Mouse (Mus musculus): ENCODE measurements at regions not wholly inside any gene's neighbourhood (a gene's known extent, or its start where the extent isn't known, plus 50 kb on each side); places are given as distances from the start of the nearest gene placed in this dataset.
A peak's percentile ranks its signal among the peaks of the same experiment; 100 is the strongest.
"Not testable (repeated sequence)": the region's sequence is repeated elsewhere in the genome, so short reads cannot be mapped to it uniquely, and the experiment has no call there.

DNA sequence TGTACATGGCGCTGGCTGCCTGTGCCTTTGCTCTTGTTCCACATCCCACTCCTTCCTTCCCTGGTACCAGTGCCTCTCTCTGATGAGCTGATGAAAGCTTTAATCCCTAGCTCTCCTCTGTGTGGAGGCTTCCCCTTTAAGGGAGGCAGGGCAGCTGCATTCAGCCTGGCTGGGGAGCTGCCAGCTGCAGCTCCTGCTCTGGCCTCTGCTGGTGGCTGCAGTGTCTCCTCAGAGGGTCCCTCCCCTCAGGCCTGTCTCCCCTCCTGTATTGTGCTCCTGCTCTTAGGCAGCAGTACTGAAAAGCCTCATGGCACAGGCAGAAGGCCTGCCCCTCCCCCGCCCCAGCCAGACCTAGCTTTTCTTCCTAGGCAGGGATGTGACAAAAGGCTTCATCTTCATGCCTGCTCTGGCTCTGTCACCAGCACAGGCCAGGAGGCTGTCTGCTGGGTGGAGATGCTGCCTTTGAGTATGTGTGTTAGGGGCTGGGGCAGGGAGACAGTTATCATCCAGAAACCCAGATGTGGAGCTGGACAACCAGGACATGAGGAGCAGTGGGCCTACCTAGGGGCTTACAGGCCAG, 97.7 kb upstream of the Zcchc13 start:
- DNase-seq (ENCODE audit: low spot score), result not testable (repeated sequence)

DNA sequence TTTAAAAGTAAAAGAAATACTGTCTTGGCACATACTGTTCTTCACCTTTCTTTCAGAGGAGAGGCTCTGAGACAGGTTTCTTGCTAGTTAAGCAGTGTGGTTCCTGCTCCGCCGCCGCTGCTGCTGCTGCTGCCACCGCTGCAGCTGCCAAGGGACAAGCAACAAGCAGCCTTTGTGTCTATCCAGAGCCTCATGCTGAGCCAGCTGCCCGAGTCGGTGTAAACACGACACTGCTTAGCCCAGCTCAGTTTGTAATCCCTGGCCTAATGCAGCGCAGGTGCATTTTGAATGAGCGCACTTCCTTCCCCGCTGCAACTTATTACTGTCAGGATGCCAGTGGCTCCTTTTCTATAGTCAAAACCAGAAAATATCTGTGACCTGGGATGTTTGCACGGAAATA, 97.1 kb upstream of the Zcchc13 start:
- no peak for DNase-seq (ENCODE audit: low spot score)

DNA sequence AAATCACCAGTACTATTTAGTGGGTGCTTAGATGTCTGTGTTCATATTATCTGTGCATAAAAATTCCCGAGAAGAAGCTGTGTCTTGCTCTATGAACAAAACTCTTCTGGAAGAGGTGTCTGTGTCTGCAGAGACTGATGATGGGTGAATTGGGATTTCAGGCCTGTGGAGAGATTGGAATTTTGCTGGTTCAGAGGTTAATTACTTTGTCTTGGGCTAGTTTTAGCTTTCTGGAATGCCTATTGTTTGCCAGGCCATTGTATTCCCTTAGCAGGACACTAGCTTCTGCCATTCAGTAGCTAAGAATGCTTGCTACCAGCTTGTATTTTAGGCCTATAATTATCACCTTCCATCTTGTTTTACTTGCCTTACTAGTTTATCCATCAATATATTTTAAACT, 96.6 kb upstream of the Zcchc13 start:
- DNase-seq (ENCODE audit: low spot score), result no peak

DNA sequence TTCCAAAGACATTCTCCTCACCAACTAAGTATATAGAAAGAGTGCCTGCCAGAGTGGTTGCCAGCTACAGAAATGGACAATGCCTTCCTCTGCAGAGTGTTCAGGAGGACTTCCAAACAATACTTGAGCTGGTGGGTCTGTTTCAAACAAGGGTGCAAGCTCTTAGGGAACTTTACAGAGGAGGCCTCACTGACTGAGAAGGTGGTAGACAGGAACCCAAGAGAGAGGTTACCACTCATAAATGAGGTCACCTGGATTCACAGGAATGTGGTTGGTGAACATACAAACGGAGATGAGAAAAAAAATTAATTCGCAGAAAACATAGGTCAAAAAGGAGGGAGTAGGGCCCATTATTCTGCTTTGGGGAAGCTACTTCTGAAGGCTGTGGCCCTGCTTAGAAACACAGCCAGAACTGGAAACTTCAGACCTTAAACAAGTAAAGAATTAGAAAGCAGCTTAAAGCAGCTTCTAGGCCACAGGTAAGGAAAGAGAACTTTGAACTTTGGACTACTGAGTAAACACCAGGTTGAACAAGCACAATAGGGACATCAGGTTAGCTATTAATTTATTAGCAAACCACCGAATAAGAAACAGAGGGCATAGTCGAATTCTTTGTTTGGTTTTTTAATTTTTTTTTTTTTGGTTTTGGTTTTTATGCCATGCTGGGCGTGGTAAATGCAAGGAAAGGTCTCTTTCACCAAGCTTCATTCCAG, 83.7 kb upstream of the Zcchc13 start:
- no peak for DNase-seq (ENCODE audit: low spot score)

DNA sequence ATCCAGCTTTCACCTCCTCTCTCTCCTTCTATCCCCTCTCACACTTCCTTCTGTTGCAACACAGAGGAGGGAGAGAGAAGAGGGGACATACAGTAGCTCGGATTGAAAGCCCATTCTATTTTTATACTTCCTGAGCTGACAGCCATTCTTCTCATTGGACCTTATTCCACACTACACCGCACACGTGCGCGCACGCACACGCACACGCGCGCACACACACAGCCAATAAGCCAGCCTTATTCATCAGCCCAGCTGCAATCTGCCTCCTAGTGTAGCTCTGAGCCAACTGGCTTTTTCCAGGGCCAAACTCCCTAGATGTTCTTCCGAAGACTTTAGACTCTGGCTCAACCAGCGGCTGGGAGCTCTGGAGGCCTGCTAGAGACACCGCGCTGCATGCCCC, 79.1 kb upstream of the Zcchc13 start:
- DNase-seq (ENCODE audit: low spot score), result no peak

DNA sequence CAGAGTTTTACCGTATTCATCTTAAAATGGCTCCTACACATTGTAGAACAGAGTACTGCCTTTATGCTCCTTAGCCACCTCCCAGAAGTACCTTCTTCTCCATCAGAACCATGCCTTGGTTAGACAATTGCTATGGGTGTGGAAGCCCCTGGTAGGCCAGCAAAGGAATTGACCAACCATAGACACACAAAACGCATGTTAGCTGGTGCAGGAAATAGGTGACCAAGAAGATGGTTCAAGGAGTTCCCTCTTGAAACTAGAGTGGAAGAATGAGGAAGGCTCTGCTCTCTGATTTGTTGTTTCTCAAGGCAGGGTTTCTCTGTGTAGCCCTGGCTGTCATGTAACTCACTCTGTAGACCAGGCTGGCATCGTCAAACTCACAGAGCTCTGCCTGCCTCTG, 77.2 kb upstream of the Zcchc13 start:
- DNase-seq (ENCODE audit: low spot score), result no peak

DNA sequence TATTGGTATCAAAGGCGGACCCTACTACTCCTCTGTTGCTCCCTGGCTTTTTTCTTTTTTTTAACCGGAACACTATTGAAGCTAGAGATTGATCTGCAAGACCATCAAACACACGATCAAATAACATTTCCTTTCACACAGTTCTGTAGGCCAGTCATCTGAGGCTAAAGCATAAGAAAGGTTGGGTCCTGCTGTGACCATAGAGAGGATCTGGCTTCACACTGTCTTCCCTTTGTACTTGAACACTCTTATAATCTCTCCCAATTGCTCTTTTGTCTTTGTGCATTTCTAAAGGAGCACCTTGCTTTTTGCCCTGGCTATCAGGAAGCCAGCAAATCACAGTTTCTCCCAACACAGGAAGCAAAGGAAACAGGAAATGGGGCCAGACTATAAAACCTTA, 76.8 kb upstream of the Zcchc13 start:
- DNase-seq (ENCODE audit: low spot score), result no peak

DNA sequence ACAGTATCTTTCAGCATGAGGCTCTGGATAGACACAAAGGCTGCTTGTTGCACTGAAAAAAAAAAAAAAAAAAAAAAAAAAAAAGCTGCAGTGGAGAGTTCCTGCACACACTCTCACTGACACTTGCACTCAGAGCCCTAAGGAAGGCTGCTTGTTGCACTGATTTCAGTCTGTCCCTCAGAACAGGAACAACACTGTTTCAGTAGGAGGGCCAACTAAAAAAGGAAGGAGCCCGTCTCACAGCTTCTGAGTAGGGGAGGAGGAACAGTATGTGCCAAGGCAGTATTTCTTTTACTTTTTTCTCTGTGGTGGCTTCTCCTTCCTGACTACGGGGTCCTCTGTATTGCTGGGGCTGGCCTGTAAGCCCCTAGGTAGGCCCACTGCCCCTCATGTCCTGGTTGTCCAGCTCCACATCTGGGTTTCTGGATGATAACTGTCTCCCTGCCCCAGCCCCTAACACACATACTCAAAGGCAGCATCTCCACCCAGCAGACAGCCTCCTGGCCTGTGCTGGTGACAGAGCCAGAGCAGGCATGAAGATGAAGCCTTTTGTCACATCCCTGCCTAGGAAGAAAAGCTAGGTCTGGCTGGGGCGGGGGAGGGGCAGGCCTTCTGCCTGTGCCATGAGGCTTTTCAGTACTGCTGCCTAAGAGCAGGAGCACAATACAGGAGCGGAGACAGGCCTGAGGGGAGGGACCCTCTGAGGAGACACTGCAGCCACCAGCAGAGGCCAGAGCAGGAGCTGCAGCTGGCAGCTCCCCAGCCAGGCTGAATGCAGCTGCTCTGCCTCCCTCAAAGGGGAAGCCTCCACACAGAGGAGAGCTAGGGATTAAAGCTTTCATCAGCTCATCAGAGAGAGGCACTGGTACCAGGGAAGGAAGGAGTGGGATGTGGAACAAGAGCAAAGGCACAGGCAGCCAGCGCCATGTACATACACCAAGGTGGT, 75.1 kb upstream of the Zcchc13 start:
- not testable (repeated sequence) for DNase-seq (ENCODE audit: low spot score)

DNA sequence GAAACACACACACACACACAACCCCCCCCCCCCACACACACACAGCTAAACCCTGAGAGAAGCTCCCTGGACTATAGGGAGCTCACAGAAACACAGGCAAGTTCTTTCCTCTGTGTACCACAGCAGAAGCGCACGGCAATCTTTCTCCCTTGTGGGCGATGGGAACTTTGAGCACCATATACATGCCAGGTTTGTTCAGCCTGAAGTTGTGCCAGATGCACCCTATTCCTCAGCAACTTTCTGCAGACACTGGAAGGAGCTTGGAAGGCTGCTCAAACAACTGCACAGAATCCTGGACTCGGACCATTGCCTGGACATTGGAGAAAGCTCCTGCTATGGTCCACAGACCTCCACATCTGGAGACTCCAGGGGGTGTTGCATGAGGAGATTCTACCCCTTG, 74.3 kb upstream of the Zcchc13 start:
- no peak for DNase-seq (ENCODE audit: low spot score)

DNA sequence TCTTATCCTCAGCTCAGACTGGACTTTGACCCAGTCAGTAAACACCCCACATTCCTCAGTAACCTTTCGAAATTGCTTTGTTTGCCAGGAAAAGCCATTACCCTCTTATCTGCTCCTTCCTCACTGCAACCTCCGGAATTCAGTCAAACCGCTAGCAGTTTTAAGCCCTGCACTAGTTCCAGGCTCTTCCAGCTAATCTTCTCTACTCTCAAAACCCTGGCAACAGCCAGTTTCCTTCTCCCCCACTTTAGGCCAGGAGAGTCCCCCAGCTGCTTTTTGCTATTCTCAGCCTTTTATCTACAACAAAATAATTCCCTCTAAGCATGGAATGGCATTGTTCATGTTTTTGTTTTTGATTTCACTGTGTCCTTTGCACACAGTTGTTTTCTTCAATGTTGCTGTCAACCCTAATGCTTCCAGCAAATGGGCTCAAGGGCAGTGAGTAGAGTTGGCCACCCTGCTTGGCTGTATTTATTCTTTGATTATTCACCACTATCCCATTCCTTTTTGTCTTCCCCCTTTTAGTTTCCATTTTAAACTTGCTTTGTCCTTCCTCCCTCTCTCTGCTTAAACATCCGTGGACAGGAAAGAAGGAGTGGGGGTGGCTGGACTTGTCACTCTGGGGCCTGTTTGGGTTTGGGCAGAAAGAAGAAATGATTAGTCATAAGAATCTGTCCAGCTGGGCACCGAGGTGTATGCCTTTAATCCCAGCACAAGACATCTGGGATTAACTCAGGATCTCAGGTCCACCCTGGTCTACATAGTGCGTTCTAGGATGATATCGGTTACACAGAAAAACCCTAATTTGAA, 73.5 kb upstream of the Zcchc13 start:
- peak; percentile 11 for DNase-seq (ENCODE audit: low spot score)

DNA sequence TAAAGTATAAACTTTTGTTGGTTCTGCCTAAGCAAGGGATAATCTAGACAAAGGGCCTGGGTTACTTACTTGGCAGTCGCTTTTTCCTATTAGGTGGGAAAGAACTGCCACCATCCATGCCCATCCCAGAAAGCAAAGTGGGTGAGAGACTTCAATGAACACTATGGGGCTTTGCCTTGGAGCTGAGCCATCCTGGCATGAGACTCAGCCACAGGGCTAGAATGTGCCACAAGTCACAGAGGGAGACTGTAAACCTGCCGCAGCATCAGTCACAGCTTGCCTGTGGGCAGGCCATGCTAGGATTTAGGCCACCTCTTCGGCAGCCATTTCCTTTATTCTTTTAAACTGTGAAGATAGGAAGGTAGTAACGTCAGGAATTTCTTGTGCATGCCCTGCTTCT, 72.9 kb upstream of the Zcchc13 start:
- DNase-seq (ENCODE audit: low spot score), result no peak

DNA sequence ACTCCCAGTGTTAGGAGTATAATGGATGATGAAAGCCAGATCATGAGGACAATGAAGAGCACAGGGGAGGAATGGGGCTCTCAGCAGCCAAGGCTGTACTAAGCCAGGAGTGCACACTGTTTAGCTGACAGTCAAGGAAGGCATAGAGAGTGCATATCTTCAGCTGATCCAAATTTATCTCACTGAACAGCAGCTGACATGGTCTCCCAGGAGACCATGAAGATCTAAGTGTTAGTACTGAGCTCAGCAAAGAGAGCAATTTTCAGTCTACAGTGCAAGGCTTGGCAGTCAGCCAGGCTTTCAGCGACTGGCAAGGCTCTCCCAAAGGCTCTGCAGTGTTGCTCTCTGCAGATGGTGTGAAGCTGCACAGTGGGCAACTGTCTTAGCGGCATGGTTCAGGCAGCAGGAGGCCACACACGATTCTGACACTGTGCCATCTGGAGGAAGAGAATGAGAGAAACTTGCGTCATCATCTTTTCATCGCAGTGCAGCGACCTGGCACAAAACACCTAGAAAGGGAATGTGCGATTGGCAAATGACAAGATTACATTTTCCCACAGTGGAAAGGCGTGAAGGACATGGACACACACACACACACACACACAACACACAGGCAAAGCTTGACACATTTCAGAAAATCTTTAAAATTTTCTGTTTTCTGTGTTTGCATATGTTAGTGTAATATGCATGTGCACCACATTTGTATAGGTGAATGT, 66.7 kb upstream of the Zcchc13 start:
- peak; percentile 59 for DNase-seq (ENCODE audit: low spot score)

DNA sequence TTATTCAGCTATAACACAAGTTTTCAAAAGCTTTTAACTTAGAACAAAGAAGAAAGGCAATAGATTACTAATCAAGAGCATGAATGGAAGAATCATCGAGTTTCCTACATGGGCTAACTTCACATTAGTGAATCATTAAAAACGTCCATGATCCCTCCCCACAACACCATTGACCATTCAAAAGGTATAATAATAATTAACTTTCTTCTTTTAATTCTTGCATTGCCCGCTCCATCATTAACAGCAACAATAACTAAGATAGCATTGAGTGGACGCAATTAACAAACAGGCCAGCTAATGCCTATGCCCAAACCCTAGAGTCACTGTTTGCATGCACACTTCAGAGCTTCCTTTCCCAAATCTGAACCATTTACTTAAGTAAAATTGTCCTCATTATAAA, 57.0 kb upstream of the Zcchc13 start:
- DNase-seq (ENCODE audit: low spot score), result no peak

DNA sequence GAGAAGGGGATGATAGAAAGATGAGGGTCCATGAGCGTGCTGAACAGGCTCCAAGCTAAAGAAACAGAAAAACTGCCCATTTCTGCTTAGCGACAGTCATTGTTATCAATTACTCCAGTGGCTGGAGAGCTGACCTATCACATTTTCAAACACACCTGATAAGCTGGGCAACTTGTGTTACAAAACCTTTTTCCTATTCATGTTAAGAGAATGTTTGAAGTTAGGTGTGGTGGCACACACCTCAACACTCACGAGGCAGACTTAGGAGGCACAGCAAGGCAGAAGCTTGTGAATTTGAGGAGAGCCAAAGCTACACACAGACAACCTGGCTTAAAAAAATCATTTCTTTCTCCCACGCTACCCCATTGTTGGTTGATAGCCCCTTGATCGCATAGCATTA, 50.9 kb upstream of the Zcchc13 start:
- DNase-seq (ENCODE audit: low spot score), result no peak
